Mouse (Mus musculus): ENCODE measurements around the gene Jagn1. TPM values are rescaled to one million over a fixed set of nuclear protein-coding genes. Genes with fewer than 3 reads are reported as not detected.

Jagn1 gene
- polyA plus RNA-seq, 1 experiment from 2014 or later: 86.5 TPM

DNA sequence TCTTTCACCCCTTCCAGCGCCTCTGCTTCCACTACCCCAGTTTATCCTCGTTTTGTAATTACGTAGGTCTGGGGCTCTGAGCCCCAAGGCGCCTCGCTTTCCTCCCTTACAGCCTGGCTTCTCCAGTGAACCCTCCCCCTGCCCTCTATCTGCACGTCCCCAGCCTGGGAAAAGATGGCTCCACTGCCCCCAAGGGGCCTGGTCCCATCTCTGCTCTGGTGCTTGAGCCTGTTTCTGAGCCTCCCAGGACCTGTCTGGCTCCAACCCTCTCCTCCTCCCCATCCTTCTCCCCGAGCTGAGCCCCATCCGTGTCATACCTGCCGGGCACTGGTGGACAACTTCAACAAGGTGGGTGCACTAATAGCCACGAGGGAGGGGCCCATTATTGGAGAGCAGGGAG lies 41.4 kb downstream of the Jagn1 start:
- WGBS: 15% methylated on average over 10 of the region's 10 CpGs
- peaks cover 22% of the 10 kb centered on the region for H3K36me3 ChIP-seq
- peak overlapping the region; percentile 94 for H3K27ac ChIP-seq
- DNase-seq (ENCODE audit: low spot score): peak; percentile 38
- no peaks in the 10 kb centered on the region for H3K9me3 ChIP-seq
- peak overlapping the region; percentile 62 for H3K4me3 ChIP-seq
- H3K27me3 ChIP-seq (ENCODE audit: insufficient read depth, poor library complexity, severe bottlenecking): peaks cover 38% of the 10 kb centered on the region
- H3K4me1 ChIP-seq (replicated peaks): peaks cover 53% of the 10 kb centered on the region

DNA sequence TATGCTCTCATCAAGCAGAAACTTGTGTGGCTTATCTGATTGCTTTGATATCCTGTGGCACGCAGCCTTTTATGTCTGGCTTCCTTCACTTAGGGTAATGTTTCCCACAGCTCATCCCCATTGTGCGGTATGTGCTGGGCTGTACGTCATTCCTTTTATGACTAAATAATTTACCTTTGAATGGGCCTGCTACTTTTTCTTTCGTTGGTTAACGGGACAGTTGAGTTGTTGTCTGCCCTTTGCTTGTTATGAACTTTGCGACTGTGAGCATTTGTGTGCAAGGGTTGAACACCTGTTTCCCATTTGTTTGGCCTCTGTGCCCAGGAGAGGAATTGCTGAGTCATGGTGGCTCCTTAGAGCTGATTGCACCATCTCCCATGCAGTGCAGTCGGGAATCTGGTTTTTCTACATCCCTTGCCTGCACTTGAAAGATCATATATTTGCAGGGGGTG lies 44.8 kb downstream of the Jagn1 start:
- Histone ChIP-seq H3K9me3 (no peaks in the 10 kb centered on the region), H3K27me3 (ENCODE audit: insufficient read depth, poor library complexity, severe bottlenecking) (peaks cover 5% of the 10 kb centered on the region; the same call in 1 of the 2 replicates), H3K27ac (no peak overlapping the region), H3K4me3 (no peak overlapping the region), H3K4me1 (replicated peaks) (peaks cover 39% of the 10 kb centered on the region), H3K36me3 (peaks cover 54% of the 10 kb centered on the region)
- DNase-seq (ENCODE audit: low spot score): no peak
- WGBS: 70% methylated on average over 7 of the region's 7 CpGs

DNA sequence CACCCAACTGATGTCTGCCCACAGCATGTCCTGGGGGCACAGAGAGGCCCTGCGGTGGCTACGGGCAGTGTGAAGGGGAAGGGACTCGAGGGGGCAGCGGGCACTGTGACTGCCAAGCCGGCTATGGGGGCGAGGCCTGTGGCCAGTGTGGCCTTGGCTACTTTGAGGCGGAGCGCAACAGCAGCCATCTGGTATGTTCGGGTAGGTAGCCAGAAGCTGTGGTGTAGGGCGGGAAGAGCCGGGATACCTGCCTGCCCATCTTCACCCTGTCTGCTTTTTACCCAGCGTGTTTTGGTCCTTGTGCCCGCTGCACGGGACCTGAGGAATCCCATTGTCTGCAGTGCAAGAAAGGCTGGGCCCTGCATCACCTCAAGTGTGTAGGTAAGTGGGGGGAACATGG lies 47.0 kb downstream of the Jagn1 start:
- no peak overlapping the region for H3K27ac ChIP-seq
- peaks cover 66% of the 10 kb centered on the region for H3K36me3 ChIP-seq
- no peaks in the 10 kb centered on the region for H3K9me3 ChIP-seq
- no peak for DNase-seq (ENCODE audit: low spot score)
- peaks cover 30% of the 10 kb centered on the region for H3K4me1 ChIP-seq (replicated peaks)
- H3K27me3 ChIP-seq (ENCODE audit: insufficient read depth, poor library complexity, severe bottlenecking): peaks cover 8% of the 10 kb centered on the region; the same call in 1 of the 2 replicates
- 95% methylated on average over 14 of the region's 14 CpGs for WGBS
- H3K4me3 ChIP-seq: no peak overlapping the region

DNA sequence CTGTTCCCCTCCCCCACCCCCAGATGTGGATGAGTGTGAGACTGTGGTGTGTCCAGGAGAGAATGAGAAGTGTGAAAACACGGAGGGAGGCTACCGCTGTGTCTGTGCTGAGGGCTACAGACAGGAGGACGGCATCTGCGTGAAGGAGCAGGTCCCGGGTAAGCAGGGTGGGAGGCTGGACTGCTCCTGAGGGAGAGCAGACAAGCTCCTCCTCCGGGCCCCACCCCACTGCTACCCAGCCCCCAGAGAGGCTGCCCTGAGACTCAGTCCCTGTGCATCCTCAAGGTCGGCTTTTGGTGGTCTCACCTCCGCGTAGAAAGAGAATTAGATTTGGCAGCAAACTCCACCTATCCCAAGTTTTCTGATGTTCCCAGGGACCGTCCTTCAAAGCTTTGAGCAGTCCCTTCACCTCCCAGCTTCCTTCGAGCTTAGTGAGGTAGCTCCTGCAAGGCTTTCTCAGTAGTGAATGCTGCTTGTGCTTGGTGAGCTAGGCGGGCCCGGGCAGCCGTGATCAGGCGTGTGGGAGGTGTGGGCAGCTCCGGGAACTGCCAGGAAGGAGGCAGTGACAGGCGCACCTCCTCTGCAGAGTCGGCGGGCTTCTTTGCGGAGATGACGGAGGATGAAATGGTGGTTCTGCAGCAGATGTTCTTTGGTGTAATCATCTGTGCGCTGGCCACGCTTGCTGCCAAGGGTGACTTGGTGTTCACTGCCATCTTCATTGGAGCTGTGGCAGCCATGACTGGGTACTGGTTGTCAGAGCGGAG lies 49.9 kb downstream of the Jagn1 start:
- peaks cover 27% of the 10 kb centered on the region for H3K4me1 ChIP-seq (replicated peaks)
- 78% methylated on average over 24 of the region's 24 CpGs for WGBS
- H3K27ac ChIP-seq: no peak overlapping the region
- no peak overlapping the region for H3K4me3 ChIP-seq
- peaks cover 35% of the 10 kb centered on the region for H3K27me3 ChIP-seq (ENCODE audit: insufficient read depth, poor library complexity, severe bottlenecking)
- H3K9me3 ChIP-seq: no peaks in the 10 kb centered on the region
- peaks cover 59% of the 10 kb centered on the region for H3K36me3 ChIP-seq
- no peak for DNase-seq (ENCODE audit: low spot score)

DNA sequence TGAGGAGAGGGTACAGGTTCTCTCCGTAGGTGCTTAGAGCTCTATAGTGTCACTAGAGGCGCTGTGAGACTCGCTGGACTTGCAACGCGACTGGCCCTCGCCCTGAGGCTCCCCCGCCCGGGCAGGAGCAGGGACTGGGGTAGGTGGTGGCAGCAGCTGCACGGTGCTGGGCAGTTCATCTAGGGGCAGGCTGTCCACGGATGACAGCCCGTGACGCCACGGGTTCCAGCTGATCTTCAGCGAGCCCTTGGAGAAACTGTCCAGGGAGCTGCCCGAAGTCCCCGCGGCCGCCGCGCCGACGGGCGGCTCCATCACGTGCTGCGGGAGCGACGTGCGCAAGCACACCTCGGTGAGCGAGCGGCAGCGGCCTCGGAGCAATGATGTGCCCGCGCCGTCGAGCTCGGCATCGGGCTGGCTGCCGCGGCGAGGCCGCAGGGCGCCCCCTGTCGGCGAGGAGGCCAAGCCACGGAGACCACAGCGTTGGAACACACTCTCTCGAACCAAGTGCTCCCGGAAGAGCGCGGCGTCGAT lies 52.0 kb downstream of the Jagn1 start:
- peaks cover 38% of the 10 kb centered on the region for H3K27me3 ChIP-seq (ENCODE audit: insufficient read depth, poor library complexity, severe bottlenecking)
- peaks cover 41% of the 10 kb centered on the region for H3K36me3 ChIP-seq
- peak overlapping the region; percentile 84 for H3K27ac ChIP-seq
- no peaks in the 10 kb centered on the region for H3K9me3 ChIP-seq
- peak overlapping the region; percentile 53 for H3K4me3 ChIP-seq
- peak; percentile 79 for DNase-seq (ENCODE audit: low spot score)
- 2% methylated on average over 54 of the region's 54 CpGs for WGBS
- H3K4me1 ChIP-seq (replicated peaks): peaks cover 31% of the 10 kb centered on the region

DNA sequence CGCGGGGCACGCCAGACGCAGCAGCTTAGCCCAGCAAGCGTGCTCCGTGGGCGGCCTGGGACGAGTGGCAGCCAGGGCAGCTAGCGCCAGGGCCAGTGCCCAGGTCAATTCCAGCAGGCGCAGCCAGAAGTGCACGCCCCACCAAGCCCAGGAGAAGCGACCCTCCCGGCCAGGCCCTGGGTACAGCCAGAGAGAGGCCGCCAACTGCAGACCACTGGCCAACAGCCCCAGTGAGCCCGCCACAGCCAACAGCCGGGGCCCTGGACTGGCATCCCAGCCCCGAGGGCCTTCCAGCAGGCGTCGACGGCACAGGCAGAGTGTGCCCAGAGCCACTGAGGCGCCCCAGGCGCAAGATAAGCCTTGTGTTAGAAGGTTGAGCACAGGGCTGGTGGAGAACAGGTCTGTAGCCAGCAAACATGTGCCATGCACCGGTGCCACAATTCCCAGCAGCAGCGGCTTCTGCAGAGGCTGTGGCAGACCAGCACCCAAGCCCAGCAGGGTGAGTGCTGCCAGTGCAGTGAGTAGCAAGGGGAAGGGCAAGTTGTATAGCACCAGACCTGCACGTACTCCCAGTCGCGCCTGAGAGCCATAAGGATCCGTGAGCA lies 52.8 kb downstream of the Jagn1 start:
- DNase-seq (ENCODE audit: low spot score): no peak
- Histone ChIP-seq H3K4me3 (peak overlapping the region; percentile 53), H3K36me3 (peaks cover 32% of the 10 kb centered on the region), H3K4me1 (replicated peaks) (peaks cover 31% of the 10 kb centered on the region), H3K9me3 (no peaks in the 10 kb centered on the region), H3K27ac (peak overlapping the region; percentile 84), H3K27me3 (ENCODE audit: insufficient read depth, poor library complexity, severe bottlenecking) (peaks cover 42% of the 10 kb centered on the region)
- WGBS: 51% methylated on average over 28 of the region's 28 CpGs

Other genes starting within 250 kb of the Jagn1 start
- gene Lhfpl4, start 247.2 kb upstream of the Jagn1 start, polyA plus RNA-seq (2016; fragmentation: Nextera tagmentation; extraction: Ambion mirVana): 12.1 and 20.8 TPM in 2 replicates
- 45.7 and 52.3 TPM in 2 replicates for gene Mtmr14, start 204.7 kb upstream of the Jagn1 start, polyA plus RNA-seq (2016; fragmentation: Nextera tagmentation; extraction: Ambion mirVana)
- gene Cpne9, start 160.3 kb upstream of the Jagn1 start, polyA plus RNA-seq (2016; fragmentation: Nextera tagmentation; extraction: Ambion mirVana): 0.35 and 0.58 TPM in 2 replicates
- 25.4 and 26.9 TPM in 2 replicates for gene Brpf1, start 135.4 kb upstream of the Jagn1 start, polyA plus RNA-seq (2016; fragmentation: Nextera tagmentation; extraction: Ambion mirVana)
- gene Ogg1, start 115.6 kb upstream of the Jagn1 start, polyA plus RNA-seq (2016; fragmentation: Nextera tagmentation; extraction: Ambion mirVana): 15.7 and 16.1 TPM in 2 replicates
- 42.3 and 58.0 TPM in 2 replicates for gene Camk1, start 98.6 kb upstream of the Jagn1 start, polyA plus RNA-seq (2016; fragmentation: Nextera tagmentation; extraction: Ambion mirVana)
- 63.1 and 63.9 TPM in 2 replicates for gene Tada3, start 64.7 kb upstream of the Jagn1 start, polyA plus RNA-seq (2016; fragmentation: Nextera tagmentation; extraction: Ambion mirVana)
- 393 and 423 TPM in 2 replicates for gene Arpc4, start 64.5 kb upstream of the Jagn1 start, polyA plus RNA-seq (2016; fragmentation: Nextera tagmentation; extraction: Ambion mirVana)
- 5.3 and 7.4 TPM in 2 replicates for gene Ttll3, start 53.3 kb upstream of the Jagn1 start, polyA plus RNA-seq (2016; fragmentation: Nextera tagmentation; extraction: Ambion mirVana)
- 34.9 and 36.3 TPM in 2 replicates for gene Rpusd3, start 23.2 kb upstream of the Jagn1 start, polyA plus RNA-seq (2016; fragmentation: Nextera tagmentation; extraction: Ambion mirVana)
- not detected in 2 replicates for gene Cidec, start 6.8 kb upstream of the Jagn1 start, polyA plus RNA-seq (2016; fragmentation: Nextera tagmentation; extraction: Ambion mirVana)
- gene Il17re, start 15.9 kb downstream of the Jagn1 start, polyA plus RNA-seq (2016; fragmentation: Nextera tagmentation; extraction: Ambion mirVana): 1.7 and 2.2 TPM in 2 replicates
- 6.0 and 6.7 TPM in 2 replicates for gene Il17rc, start 28.9 kb downstream of the Jagn1 start, polyA plus RNA-seq (2016; fragmentation: Nextera tagmentation; extraction: Ambion mirVana)
- gene Creld1, start 40.7 kb downstream of the Jagn1 start, polyA plus RNA-seq (2016; fragmentation: Nextera tagmentation; extraction: Ambion mirVana): 36.7 and 42.5 TPM in 2 replicates
- gene Prrt3, start 59.4 kb downstream of the Jagn1 start, polyA plus RNA-seq (2016; fragmentation: Nextera tagmentation; extraction: Ambion mirVana): 1.8 TPM in 2 replicates
- 79.0 and 81.8 TPM in 2 replicates for gene Emc3, start 89.1 kb downstream of the Jagn1 start, polyA plus RNA-seq (2016; fragmentation: Nextera tagmentation; extraction: Ambion mirVana)
- 13.2 and 18.1 TPM in 2 replicates for gene Fancd2, start 89.1 kb downstream of the Jagn1 start, polyA plus RNA-seq (2016; fragmentation: Nextera tagmentation; extraction: Ambion mirVana)
- 0.20 and 0.21 TPM in 2 replicates for gene Fancd2os, start 158.1 kb downstream of the Jagn1 start, polyA plus RNA-seq (2016; fragmentation: Nextera tagmentation; extraction: Ambion mirVana)
- gene Brk1, start 162.2 kb downstream of the Jagn1 start, polyA plus RNA-seq (2016; fragmentation: Nextera tagmentation; extraction: Ambion mirVana): 209 and 225 TPM in 2 replicates
- 43.0 and 45.8 TPM in 2 replicates for gene Vhl, start 181.4 kb downstream of the Jagn1 start, polyA plus RNA-seq (2016; fragmentation: Nextera tagmentation; extraction: Ambion mirVana)
- gene Irak2, start 195.9 kb downstream of the Jagn1 start, polyA plus RNA-seq (2016; fragmentation: Nextera tagmentation; extraction: Ambion mirVana): 5.1 and 6.8 TPM in 2 replicates

All from hindbrain, embryonic 10.5 days (tissue).